Mouse (Mus musculus) heart, postnatal 0 days (tissue): ENCODE results near the gene 1110002E22Rik.

ENCODE experiments used
- CTCF ChIP-seq: IDR thresholded peaks from 2 replicates; pipeline ENCODE4 v1.5.1; 2016; ENCODE audit warnings: antibody characterized with exemption, control low read depth, low read depth
- EP300 ChIP-seq: IDR thresholded peaks from 2 replicates; pipeline ENCODE4 v1.6.1; 2016; ENCODE audit warnings: antibody characterized with exemption, low read depth

- no peak for TF ChIP-seq CTCF
- no peak for TF ChIP-seq EP300
Measured at GRCm38 (mm10) chr3:138062673-138063072, 2.2 kb upstream of the 1110002E22Rik start.
